Mouse (Mus musculus) erythroblast, embryonic 14.5 days (primary cell): ENCODE measurements around the gene Nrn1.

Source experiments
- GATA1 ChIP-seq: IDR thresholded peaks from 2 replicates; pipeline ENCODE4 v1.6.1; 2012; ENCODE audit warnings: low read length, inconsistent platforms, mixed read lengths
- TAL1 ChIP-seq: IDR thresholded peaks from 3 replicates; pipeline ENCODE4 v1.6.1; 2012; ENCODE audit warnings: low read length, inconsistent platforms, mixed read lengths

DNA sequence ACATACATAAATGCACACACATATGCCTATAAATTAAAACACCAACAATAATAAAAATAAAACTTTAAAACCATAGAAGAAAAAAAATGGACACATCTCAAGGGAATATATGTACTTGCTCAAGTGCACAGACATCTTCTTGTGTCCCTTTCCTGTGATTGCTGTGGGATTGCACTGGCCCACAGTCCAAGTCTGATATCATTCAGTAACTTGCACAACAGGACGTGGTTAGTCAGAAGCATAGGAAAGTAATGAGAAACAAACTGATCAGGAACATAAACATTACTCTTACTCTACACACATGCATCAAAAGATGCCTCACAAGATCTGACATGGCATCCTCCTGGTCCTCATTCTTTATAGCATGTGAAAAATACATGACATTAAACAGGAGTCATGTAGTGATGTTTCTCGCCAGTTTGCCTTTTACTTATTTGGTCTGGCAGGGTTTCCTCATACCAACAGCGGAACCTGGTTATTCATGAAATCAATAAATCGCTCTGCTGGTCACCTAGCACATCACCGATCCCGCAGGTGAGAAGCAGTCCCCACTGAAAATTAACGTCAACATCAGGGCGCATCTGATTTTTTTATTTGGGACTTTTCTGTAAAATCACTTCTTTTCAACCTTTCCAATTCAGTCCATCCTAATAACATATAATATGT lies 54.1 kb downstream of the Nrn1 start:
- TF ChIP-seq GATA1 (no peak), TAL1 (no peak)
